Mouse (Mus musculus) C2C12 (cell line): ENCODE measurements around the gene Tnfaip2.

Experiments
- CTCF ChIP-seq: IDR thresholded peaks from one replicate; pipeline ENCODE4 v1.5.1; 2011; ENCODE audit not compliant: control insufficient read depth, insufficient read depth, insufficient read length
- FOSL1 ChIP-seq: IDR thresholded peaks from one replicate; pipeline ENCODE4 v1.8.0; 2011; ENCODE audit warnings: mild to moderate bottlenecking, low read length; ENCODE audit not compliant: poor library complexity, insufficient read depth, severe bottlenecking
- MAX ChIP-seq: IDR thresholded peaks from one replicate; pipeline ENCODE4 v1.6.1; 2011; ENCODE audit warnings: mild to moderate bottlenecking, control low read depth
- MYOG ChIP-seq: IDR thresholded peaks from one replicate; pipeline ENCODE4 v1.6.1; 2011; ENCODE audit not compliant: control insufficient read depth, insufficient read length; ENCODE audit errors: extremely low read depth

DNA sequence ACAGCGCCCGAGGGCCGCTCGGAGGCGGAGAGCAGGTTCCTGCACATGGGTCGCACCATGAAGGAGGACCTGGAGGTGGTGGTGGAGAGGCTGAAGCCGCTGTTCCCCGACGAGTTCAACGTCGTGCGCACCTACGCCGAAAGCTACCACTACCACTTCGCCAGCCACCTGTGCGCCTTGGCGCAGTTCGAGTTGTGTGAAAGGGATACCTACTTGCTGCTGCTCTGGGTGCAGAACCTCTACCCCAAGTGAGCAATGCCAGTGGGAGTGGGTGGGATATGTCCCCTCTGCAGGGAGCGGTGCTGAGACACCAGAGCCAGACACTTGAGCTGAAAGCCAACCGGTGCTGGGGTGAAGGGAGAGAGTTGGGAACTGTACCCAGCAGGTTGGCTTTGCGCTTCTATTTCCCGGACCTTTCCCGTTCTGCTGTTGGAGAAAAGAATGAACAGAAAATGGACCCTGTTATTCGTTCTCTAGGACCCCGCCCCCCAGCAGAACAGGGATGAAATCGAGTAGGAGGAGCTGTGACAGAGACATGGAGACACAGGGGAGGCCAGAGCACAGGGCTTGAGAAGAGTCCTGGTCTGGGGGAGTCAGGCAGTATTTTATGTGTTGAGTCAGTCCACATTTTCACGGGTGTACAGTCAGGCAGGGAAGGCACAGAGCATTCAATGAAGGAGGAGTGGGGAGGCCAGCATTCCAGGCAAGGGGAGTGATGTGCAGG lies 3.8 kb downstream of the Tnfaip2 start:
- no peak for TF ChIP-seq MAX
- TF ChIP-seq FOSL1: no peak
- TF ChIP-seq CTCF: no peak
- no peak for TF ChIP-seq MYOG
